Mouse (Mus musculus): ENCODE results near the gene Sgsm1. TPM values are rescaled to one million over a fixed set of nuclear protein-coding genes. Genes with fewer than 3 reads are reported as not detected.

Gene Sgsm1
- polyA plus RNA-seq (2012; rRNA removed) = 1.8 and 2.2 TPM in 2 replicates

- Histone ChIP-seq H3K36me3 (ENCODE audit: control insufficient read depth, insufficient read depth, low read length) (no peaks in the 10 kb centered on the region), H3K4me1 (ENCODE audit: control insufficient read depth, insufficient read depth, low read length) (peaks cover 13% of the 10 kb centered on the region), H3K27ac (ENCODE audit: control insufficient read depth, insufficient read depth, low read depth, low read length) (no peak within 1 kb of the TSS), H3K4me3 (ENCODE audit: control insufficient read depth, low read depth, low read length) (peak within 1 kb of the TSS; percentile 6; the same call in 1 of the 2 replicates), H3K27me3 (ENCODE audit: control insufficient read depth, insufficient read depth, low read length) (no peaks in the 10 kb centered on the region)
- no peak for TF ChIP-seq POLR2A (IDR thresholded peaks at IDR 0.05; ENCODE audit: control insufficient read depth, low read depth, low read length)
- no peak; the same call in 1 of the 2 replicates for TF ChIP-seq CTCF (IDR thresholded peaks at IDR 0.05; ENCODE audit: control insufficient read depth, insufficient read depth, insufficient replicate concordance, low read depth, low read length)
Measured at GRCm38 (mm10) chr5:113310377-113311003, at the start of gene Sgsm1. Sgsm1 (minus strand) TSS chr5:113310786.

DNA sequence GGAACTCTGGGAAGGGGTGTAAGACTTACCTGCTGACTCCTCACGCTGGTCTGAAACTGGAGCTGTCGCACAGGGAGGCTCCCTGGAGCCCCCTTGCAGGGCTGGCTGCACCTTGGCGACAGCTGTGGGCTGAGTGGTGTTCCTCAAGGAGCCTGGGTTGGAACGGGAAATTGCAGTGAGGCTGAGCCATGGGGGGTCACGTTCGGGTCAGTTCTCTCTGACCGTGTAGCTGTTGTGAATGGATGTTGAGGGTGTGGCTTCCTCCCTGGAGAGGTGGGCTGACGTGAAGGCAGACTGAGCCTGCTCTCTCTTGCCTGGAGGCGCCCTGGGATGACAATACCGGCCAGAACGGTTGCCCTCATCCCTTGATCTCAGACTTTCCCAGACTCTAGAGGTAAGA lies 48.2 kb upstream of the Sgsm1 start:
- no peak; the same call in 1 of the 2 replicates for TF ChIP-seq POLR2A (IDR thresholded peaks at IDR 0.05; ENCODE audit: control insufficient read depth, low read depth, low read length)
- TF ChIP-seq CTCF (IDR thresholded peaks at IDR 0.05; ENCODE audit: control insufficient read depth, insufficient read depth, insufficient replicate concordance, low read depth, low read length) = no peak
- H3K36me3 ChIP-seq (ENCODE audit: control insufficient read depth, insufficient read depth, low read length) = no peaks in the 10 kb centered on the region
- H3K4me3 ChIP-seq (ENCODE audit: control insufficient read depth, low read depth, low read length) = no peak overlapping the region
- H3K27ac ChIP-seq (ENCODE audit: control insufficient read depth, insufficient read depth, low read depth, low read length) = no peak overlapping the region; the same call in 1 of the 2 replicates
- no peaks in the 10 kb centered on the region for H3K27me3 ChIP-seq (ENCODE audit: control insufficient read depth, insufficient read depth, low read length)
- H3K4me1 ChIP-seq (ENCODE audit: control insufficient read depth, insufficient read depth, low read length) = peaks cover 4% of the 10 kb centered on the region

- TF ChIP-seq POLR2A (IDR thresholded peaks at IDR 0.05; ENCODE audit: control insufficient read depth, low read depth, low read length) (no peak), CTCF (IDR thresholded peaks at IDR 0.05; ENCODE audit: control insufficient read depth, insufficient read depth, insufficient replicate concordance, low read depth, low read length) (no peak)
- H3K4me1 ChIP-seq (ENCODE audit: control insufficient read depth, insufficient read depth, low read length) = peaks cover 10% of the 10 kb centered on the region
- H3K36me3 ChIP-seq (ENCODE audit: control insufficient read depth, insufficient read depth, low read length) = no peaks in the 10 kb centered on the region
- H3K27me3 ChIP-seq (ENCODE audit: control insufficient read depth, insufficient read depth, low read length) = no peaks in the 10 kb centered on the region
- no peak overlapping the region for H3K4me3 ChIP-seq (ENCODE audit: control insufficient read depth, low read depth, low read length)
- no peak overlapping the region for H3K27ac ChIP-seq (ENCODE audit: control insufficient read depth, insufficient read depth, low read depth, low read length)
Measured at GRCm38 (mm10) chr5:113357656-113358055, 47.1 kb upstream of the Sgsm1 start.

DNA sequence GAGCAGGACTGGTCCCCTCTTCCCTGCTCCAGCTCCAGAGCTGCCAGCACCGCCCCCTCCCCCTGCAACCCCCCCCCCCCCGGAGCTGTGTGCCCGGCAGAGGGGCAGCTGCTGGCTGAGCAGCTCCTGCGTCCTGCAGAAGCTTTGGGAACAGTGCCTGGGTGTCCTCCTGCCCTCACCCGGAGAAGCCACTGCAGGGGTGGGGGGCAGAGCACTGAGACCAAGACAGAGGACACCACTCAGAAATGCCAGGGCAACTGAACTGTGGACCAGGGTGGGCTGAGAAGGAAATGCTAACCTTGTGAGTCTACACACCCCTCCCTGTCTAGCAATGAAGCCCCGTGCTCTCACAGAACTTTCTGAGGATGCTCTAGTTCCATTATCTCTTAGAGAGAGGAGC lies 46.6 kb upstream of the Sgsm1 start, which contains the start of gene Aym1:
Aym1 (plus strand) TSS at position 109 of the 400 bp plus-strand sequence.
- Histone ChIP-seq H3K27me3 (ENCODE audit: control insufficient read depth, insufficient read depth, low read length) (no peaks in the 10 kb centered on the region), H3K4me3 (ENCODE audit: control insufficient read depth, low read depth, low read length) (no peak within 1 kb of the TSS), H3K36me3 (ENCODE audit: control insufficient read depth, insufficient read depth, low read length) (no peaks in the 10 kb centered on the region), H3K27ac (ENCODE audit: control insufficient read depth, insufficient read depth, low read depth, low read length) (no peak within 1 kb of the TSS), H3K4me1 (ENCODE audit: control insufficient read depth, insufficient read depth, low read length) (peaks cover 10% of the 10 kb centered on the region)
- TF ChIP-seq POLR2A (IDR thresholded peaks at IDR 0.05; ENCODE audit: control insufficient read depth, low read depth, low read length) (peak; percentile 16; the same call in 1 of the 2 replicates), CTCF (IDR thresholded peaks at IDR 0.05; ENCODE audit: control insufficient read depth, insufficient read depth, insufficient replicate concordance, low read depth, low read length) (no peak)

DNA sequence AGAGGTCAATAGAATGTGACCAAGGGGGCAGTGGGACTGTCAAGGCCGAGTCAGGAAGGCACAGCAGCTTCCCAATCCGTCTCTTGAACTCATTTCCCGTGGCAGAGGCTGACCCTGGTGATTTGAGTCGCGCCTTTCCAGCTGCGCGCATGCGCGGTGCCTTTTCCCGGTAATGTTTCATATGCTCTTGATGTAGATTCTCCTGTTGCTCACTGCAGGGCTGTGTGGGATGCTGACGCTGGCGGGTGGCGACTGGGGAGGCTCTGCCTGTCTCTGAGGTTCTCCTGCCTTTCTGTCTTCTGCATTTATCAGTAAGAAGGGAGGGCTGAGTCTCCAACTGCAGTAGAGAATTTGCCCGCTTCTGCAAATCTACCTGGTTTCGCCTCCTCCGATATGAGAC lies 43.7 kb upstream of the Sgsm1 start:
- peak overlapping the region; percentile 84 for H3K4me3 ChIP-seq (ENCODE audit: control insufficient read depth, low read depth, low read length)
- H3K27me3 ChIP-seq (ENCODE audit: control insufficient read depth, insufficient read depth, low read length) = no peaks in the 10 kb centered on the region
- TF ChIP-seq POLR2A (IDR thresholded peaks at IDR 0.05; ENCODE audit: control insufficient read depth, low read depth, low read length) (no peak), CTCF (IDR thresholded peaks at IDR 0.05; ENCODE audit: control insufficient read depth, insufficient read depth, insufficient replicate concordance, low read depth, low read length) (no peak)
- H3K4me1 ChIP-seq (ENCODE audit: control insufficient read depth, insufficient read depth, low read length) = peaks cover 12% of the 10 kb centered on the region
- H3K27ac ChIP-seq (ENCODE audit: control insufficient read depth, insufficient read depth, low read depth, low read length) = peak overlapping the region; percentile 61
- no peaks in the 10 kb centered on the region for H3K36me3 ChIP-seq (ENCODE audit: control insufficient read depth, insufficient read depth, low read length)

DNA sequence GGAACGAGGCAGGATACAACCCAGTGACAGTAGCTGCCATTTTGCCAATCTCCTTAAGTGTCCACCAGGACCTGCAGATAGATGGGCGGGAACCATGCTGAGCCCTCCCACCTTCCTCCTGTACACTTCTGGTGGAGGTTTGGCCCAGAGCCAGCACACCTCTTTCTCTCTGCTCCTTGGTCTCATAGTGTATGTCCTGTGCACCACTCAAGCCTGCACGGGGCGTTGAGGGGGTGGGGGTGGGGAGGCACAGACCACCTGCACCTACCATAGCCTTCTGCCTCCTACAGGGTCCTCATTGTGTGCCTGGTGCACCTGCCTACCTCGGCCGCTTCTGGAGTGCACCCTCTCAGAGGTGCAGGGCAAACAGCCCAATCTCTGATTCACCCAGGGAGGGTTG lies 42.0 kb upstream of the Sgsm1 start:
- Histone ChIP-seq H3K36me3 (ENCODE audit: control insufficient read depth, insufficient read depth, low read length) (no peaks in the 10 kb centered on the region), H3K27me3 (ENCODE audit: control insufficient read depth, insufficient read depth, low read length) (no peaks in the 10 kb centered on the region), H3K27ac (ENCODE audit: control insufficient read depth, insufficient read depth, low read depth, low read length) (peak overlapping the region; percentile 80), H3K4me1 (ENCODE audit: control insufficient read depth, insufficient read depth, low read length) (peaks cover 26% of the 10 kb centered on the region), H3K4me3 (ENCODE audit: control insufficient read depth, low read depth, low read length) (peak overlapping the region; percentile 84)
- no peak for TF ChIP-seq CTCF (IDR thresholded peaks at IDR 0.05; ENCODE audit: control insufficient read depth, insufficient read depth, insufficient replicate concordance, low read depth, low read length)
- TF ChIP-seq POLR2A (IDR thresholded peaks at IDR 0.05; ENCODE audit: control insufficient read depth, low read depth, low read length) = no peak; the same call in 1 of the 2 replicates

- no peaks in the 10 kb centered on the region for H3K36me3 ChIP-seq (ENCODE audit: control insufficient read depth, insufficient read depth, low read length)
- H3K4me3 ChIP-seq (ENCODE audit: control insufficient read depth, low read depth, low read length) = peak overlapping the region; percentile 84
- no peaks in the 10 kb centered on the region for H3K27me3 ChIP-seq (ENCODE audit: control insufficient read depth, insufficient read depth, low read length)
- H3K4me1 ChIP-seq (ENCODE audit: control insufficient read depth, insufficient read depth, low read length) = peaks cover 32% of the 10 kb centered on the region
- TF ChIP-seq CTCF (IDR thresholded peaks at IDR 0.05; ENCODE audit: control insufficient read depth, insufficient read depth, insufficient replicate concordance, low read depth, low read length) (no peak), POLR2A (IDR thresholded peaks at IDR 0.05; ENCODE audit: control insufficient read depth, low read depth, low read length) (peak; percentile 51; the same call in 1 of the 2 replicates)
- H3K27ac ChIP-seq (ENCODE audit: control insufficient read depth, insufficient read depth, low read depth, low read length) = peak overlapping the region; percentile 75
Measured at GRCm38 (mm10) chr5:113351768-113352167, 41.2 kb upstream of the Sgsm1 start.

Data from testis, adult 2 months (tissue).